Mouse (Mus musculus): ENCODE data around the gene Mcat.

DNA sequence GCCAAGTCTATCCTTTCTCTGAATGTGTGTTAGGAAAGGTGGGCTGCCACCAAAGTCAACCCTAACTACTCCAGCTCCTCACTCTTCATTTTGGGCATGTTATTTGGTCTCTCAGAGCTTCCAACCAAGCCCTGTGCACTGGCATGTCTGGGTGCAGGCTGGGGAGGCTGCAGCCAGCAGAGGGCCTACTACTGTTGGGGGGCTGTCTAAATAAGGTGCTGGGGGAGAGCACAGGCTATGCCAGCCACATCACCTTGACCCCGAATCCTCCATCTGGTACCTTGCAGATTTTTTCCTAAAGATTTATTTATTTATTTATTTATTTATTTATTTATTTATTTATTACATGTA is 39.4 kb upstream of the Mcat start:
- TF ChIP-seq POLR2A (IDR thresholded peaks at IDR 0.05; ENCODE audit: borderline replicate concordance, control insufficient read depth, low read depth, low read length) (no peak), CTCF (IDR thresholded peaks at IDR 0.05; ENCODE audit: control insufficient read depth, insufficient read depth, low read length) (no peak)

Measured in bone marrow, adult 2 months (tissue).